Mouse (Mus musculus): ENCODE measurements around the gene Osbpl2. TPM values are rescaled to one million over a fixed set of nuclear protein-coding genes. Genes with fewer than 3 reads are reported as not detected.

Osbpl2 gene
- 30.5 and 43.3 TPM in 2 replicates for polyA plus RNA-seq (2016; fragmentation: Nextera tagmentation; extraction: Ambion mirVana)

GRCm38 (mm10) chr2:180118661-180119438 is at the start of gene Osbpl2:
Gene Osbpl2, plus strand, starts transcription at chr2:180119306.
- H3K36me3 ChIP-seq = peaks cover 8% of the 10 kb centered on the region
- H3K4me3 ChIP-seq = peak within 1 kb of the TSS; percentile 96
- WGBS = under 1% methylated on average over 55 of the region's 55 CpGs
- no peaks in the 10 kb centered on the region for H3K9me3 ChIP-seq (replicated peaks)
- H3K27me3 ChIP-seq (ENCODE audit: low read depth, poor library complexity, severe bottlenecking) = no peaks in the 10 kb centered on the region; the same call in 1 of the 2 replicates
- peak; percentile 100 for DNase-seq (ENCODE audit: low spot score)
- H3K4me1 ChIP-seq = peaks cover 64% of the 10 kb centered on the region
- H3K27ac ChIP-seq (replicated peaks) = peak within 1 kb of the TSS; percentile 93

- H3K27me3 ChIP-seq (ENCODE audit: low read depth, poor library complexity, severe bottlenecking) = no peaks in the 10 kb centered on the region
- DNase-seq (ENCODE audit: low spot score) = no peak
- H3K4me1 ChIP-seq = peaks cover 18% of the 10 kb centered on the region
- H3K27ac ChIP-seq (replicated peaks) = peak overlapping the region; percentile 90
- H3K36me3 ChIP-seq = peaks cover 44% of the 10 kb centered on the region
- peak overlapping the region; percentile 77 for H3K4me3 ChIP-seq
- peaks cover 10% of the 10 kb centered on the region for H3K9me3 ChIP-seq (replicated peaks)
- WGBS = 38% methylated on average over 20 of the region's 20 CpGs
Measured at GRCm38 (mm10) chr2:180069770-180070480, 49.2 kb upstream of the Osbpl2 start.

- 7% methylated on average over 58 of the region's 58 CpGs for WGBS
Measured at GRCm38 (mm10) chr2:180070481-180071453, 48.3 kb upstream of the Osbpl2 start, which contains the start of gene Mtg2. Gene Mtg2, plus strand, starts transcription at chr2:180070588.

GRCm38 (mm10) chr2:180071671-180072070 is 47.4 kb upstream of the Osbpl2 start:
- Histone ChIP-seq H3K27ac (replicated peaks) (no peak overlapping the region), H3K4me1 (peaks cover 18% of the 10 kb centered on the region), H3K27me3 (ENCODE audit: low read depth, poor library complexity, severe bottlenecking) (no peaks in the 10 kb centered on the region), H3K36me3 (peaks cover 34% of the 10 kb centered on the region), H3K4me3 (peak overlapping the region; percentile 77; the same call in 1 of the 2 replicates), H3K9me3 (replicated peaks) (no peaks in the 10 kb centered on the region)
- no peak for DNase-seq (ENCODE audit: low spot score)
- 88% methylated on average over 2 of the region's 2 CpGs for WGBS

More at GRCm38 (mm10) chr2:180070481-180071453, 48.3 kb upstream of the Osbpl2 start, which contains the start of gene Mtg2:
- Histone ChIP-seq H3K4me1 (peaks cover 18% of the 10 kb centered on the region), H3K36me3 (peaks cover 36% of the 10 kb centered on the region), H3K27ac (replicated peaks) (peak within 1 kb of the TSS; percentile 90), H3K27me3 (ENCODE audit: low read depth, poor library complexity, severe bottlenecking) (no peaks in the 10 kb centered on the region), H3K9me3 (replicated peaks) (peaks cover 1% of the 10 kb centered on the region; the same call in 1 of the 2 replicates), H3K4me3 (peak within 1 kb of the TSS; percentile 77)
- peak; percentile 95 for DNase-seq (ENCODE audit: low spot score)

- no peak for DNase-seq (ENCODE audit: low spot score)
- Histone ChIP-seq H3K27me3 (ENCODE audit: low read depth, poor library complexity, severe bottlenecking) (no peaks in the 10 kb centered on the region), H3K4me3 (no peak overlapping the region), H3K36me3 (peaks cover 34% of the 10 kb centered on the region), H3K27ac (replicated peaks) (no peak overlapping the region), H3K9me3 (replicated peaks) (no peaks in the 10 kb centered on the region), H3K4me1 (peaks cover 18% of the 10 kb centered on the region)
- 89% methylated on average over 7 of the region's 7 CpGs for WGBS
Measured at GRCm38 (mm10) chr2:180072886-180073285, 46.2 kb upstream of the Osbpl2 start.

- no peaks in the 10 kb centered on the region for H3K27me3 ChIP-seq (ENCODE audit: low read depth, poor library complexity, severe bottlenecking)
- no peak overlapping the region for H3K4me3 ChIP-seq
- H3K36me3 ChIP-seq = peaks cover 58% of the 10 kb centered on the region
- H3K4me1 ChIP-seq = no peaks in the 10 kb centered on the region
- no peaks in the 10 kb centered on the region for H3K9me3 ChIP-seq (replicated peaks)
- H3K27ac ChIP-seq (replicated peaks) = no peak overlapping the region
- DNase-seq (ENCODE audit: low spot score) = no peak
- 71% methylated on average over 3 of the region's 3 CpGs for WGBS
Measured at GRCm38 (mm10) chr2:180077622-180078021, 41.5 kb upstream of the Osbpl2 start.

- Histone ChIP-seq H3K9me3 (replicated peaks) (no peaks in the 10 kb centered on the region), H3K27me3 (ENCODE audit: low read depth, poor library complexity, severe bottlenecking) (no peaks in the 10 kb centered on the region), H3K4me1 (peaks cover 6% of the 10 kb centered on the region; the same call in 1 of the 2 replicates), H3K36me3 (peaks cover 69% of the 10 kb centered on the region), H3K4me3 (no peak overlapping the region), H3K27ac (replicated peaks) (no peak overlapping the region)
- no peak for DNase-seq (ENCODE audit: low spot score)
- 92% methylated on average over 8 of the region's 8 CpGs for WGBS
Measured at GRCm38 (mm10) chr2:180080680-180081079, 38.4 kb upstream of the Osbpl2 start.

GRCm38 (mm10) chr2:180083063-180083462 is 36.0 kb upstream of the Osbpl2 start:
- WGBS = 89% methylated on average over 10 of the region's 10 CpGs
- H3K36me3 ChIP-seq = peaks cover 75% of the 10 kb centered on the region

GRCm38 (mm10) chr2:180084565-180084964 is 34.5 kb upstream of the Osbpl2 start:
- H3K4me3 ChIP-seq = no peak overlapping the region

More at GRCm38 (mm10) chr2:180083063-180083462, 36.0 kb upstream of the Osbpl2 start:
- Histone ChIP-seq H3K4me3 (no peak overlapping the region), H3K27me3 (ENCODE audit: low read depth, poor library complexity, severe bottlenecking) (no peaks in the 10 kb centered on the region), H3K9me3 (replicated peaks) (no peaks in the 10 kb centered on the region), H3K27ac (replicated peaks) (no peak overlapping the region), H3K4me1 (peaks cover 16% of the 10 kb centered on the region; the same call in 1 of the 2 replicates)
- no peak for DNase-seq (ENCODE audit: low spot score)

GRCm38 (mm10) chr2:180085926-180086636 is 33.0 kb upstream of the Osbpl2 start:
- Histone ChIP-seq H3K27ac (replicated peaks) (0 out of 2 replicates have a peak overlapping the region, but pooled peaks have one; percentile 15), H3K27me3 (ENCODE audit: low read depth, poor library complexity, severe bottlenecking) (no peaks in the 10 kb centered on the region), H3K4me3 (no peak overlapping the region), H3K4me1 (peaks cover 27% of the 10 kb centered on the region; the same call in 1 of the 2 replicates), H3K9me3 (replicated peaks) (no peaks in the 10 kb centered on the region), H3K36me3 (peaks cover 51% of the 10 kb centered on the region)
- no peak for DNase-seq (ENCODE audit: low spot score)
- 83% methylated on average over 16 of the region's 16 CpGs for WGBS

More at GRCm38 (mm10) chr2:180084565-180084964, 34.5 kb upstream of the Osbpl2 start:
- WGBS = 63% methylated on average over 3 of the region's 3 CpGs
- Histone ChIP-seq H3K27me3 (ENCODE audit: low read depth, poor library complexity, severe bottlenecking) (no peaks in the 10 kb centered on the region), H3K4me1 (peaks cover 21% of the 10 kb centered on the region; the same call in 1 of the 2 replicates), H3K9me3 (replicated peaks) (no peaks in the 10 kb centered on the region), H3K27ac (replicated peaks) (no peak overlapping the region), H3K36me3 (peaks cover 63% of the 10 kb centered on the region)
- no peak for DNase-seq (ENCODE audit: low spot score)

- Histone ChIP-seq H3K27ac (replicated peaks) (no peak overlapping the region), H3K27me3 (ENCODE audit: low read depth, poor library complexity, severe bottlenecking) (no peaks in the 10 kb centered on the region), H3K9me3 (replicated peaks) (no peaks in the 10 kb centered on the region), H3K4me1 (peaks cover 27% of the 10 kb centered on the region; the same call in 1 of the 2 replicates), H3K4me3 (no peak overlapping the region), H3K36me3 (peaks cover 47% of the 10 kb centered on the region)
- WGBS = 88% methylated on average over 5 of the region's 5 CpGs
- no peak for DNase-seq (ENCODE audit: low spot score)
Measured at GRCm38 (mm10) chr2:180086637-180087027, 32.5 kb upstream of the Osbpl2 start.
